Mouse (Mus musculus): ENCODE measurements around the gene Pde5a.

Pde5a gene

GRCm38 (mm10) chr3:122728852-122729600 is at the start of gene Pde5a:
Gene Pde5a, plus strand, starts transcription at chr3:122728947.
- peak; percentile 77 to 83 for DNase-seq (ENCODE audit: low spot score in 2 of 2)

- DNase-seq (ENCODE audit: low spot score in 2 of 2) = no peak
Measured at GRCm38 (mm10) chr3:122680851-122681250, 47.9 kb upstream of the Pde5a start.

- DNase-seq (ENCODE audit: low spot score in 2 of 2) = no peak
Measured at GRCm38 (mm10) chr3:122682352-122682751, 46.4 kb upstream of the Pde5a start.

- DNase-seq (ENCODE audit: low spot score in 2 of 2) = no peak
Measured at GRCm38 (mm10) chr3:122684832-122685231, 43.9 kb upstream of the Pde5a start.

DNA sequence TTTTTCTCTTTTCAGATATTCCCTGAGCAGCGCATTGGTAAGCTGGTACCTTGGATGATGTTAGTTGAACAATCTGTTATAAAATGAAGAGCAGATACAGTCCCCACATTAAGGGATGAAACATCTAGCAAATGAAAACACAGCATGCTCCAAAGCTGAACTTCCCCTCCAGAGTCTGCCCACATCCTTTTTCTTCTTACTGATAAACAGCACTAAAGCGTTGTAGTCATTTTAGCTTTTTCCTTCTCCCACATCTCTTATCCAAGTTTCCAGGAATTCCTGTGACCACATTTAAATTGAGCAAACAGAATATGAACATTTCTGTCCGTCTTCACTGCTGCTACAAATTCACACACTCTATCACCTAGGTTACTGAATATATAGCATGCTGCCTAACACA is 35.7 kb upstream of the Pde5a start:
- no peak for DNase-seq (ENCODE audit: low spot score in 2 of 2)

- no peak for DNase-seq (ENCODE audit: low spot score in 2 of 2)
Measured at GRCm38 (mm10) chr3:122695870-122696269, 32.9 kb upstream of the Pde5a start.

DNA sequence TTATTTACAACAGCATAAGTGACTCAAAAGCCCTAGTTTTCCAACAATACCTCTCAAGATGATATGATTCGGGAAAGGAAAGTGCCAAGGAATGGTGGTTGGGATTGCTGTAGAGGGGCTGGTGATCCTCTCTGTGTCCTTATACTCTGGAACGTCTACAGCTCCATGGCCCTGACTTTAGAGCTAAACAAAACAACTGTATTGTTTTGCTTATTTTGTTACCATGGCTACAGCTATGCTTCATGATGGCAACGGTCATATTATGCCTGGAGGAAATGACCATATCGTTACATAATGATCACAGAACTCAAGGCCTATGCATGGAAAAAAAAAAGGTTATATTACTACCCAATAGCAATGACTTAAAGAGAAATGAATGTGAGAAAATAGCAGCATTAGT is 32.1 kb upstream of the Pde5a start:
- DNase-seq (ENCODE audit: low spot score in 2 of 2) = no peak

DNA sequence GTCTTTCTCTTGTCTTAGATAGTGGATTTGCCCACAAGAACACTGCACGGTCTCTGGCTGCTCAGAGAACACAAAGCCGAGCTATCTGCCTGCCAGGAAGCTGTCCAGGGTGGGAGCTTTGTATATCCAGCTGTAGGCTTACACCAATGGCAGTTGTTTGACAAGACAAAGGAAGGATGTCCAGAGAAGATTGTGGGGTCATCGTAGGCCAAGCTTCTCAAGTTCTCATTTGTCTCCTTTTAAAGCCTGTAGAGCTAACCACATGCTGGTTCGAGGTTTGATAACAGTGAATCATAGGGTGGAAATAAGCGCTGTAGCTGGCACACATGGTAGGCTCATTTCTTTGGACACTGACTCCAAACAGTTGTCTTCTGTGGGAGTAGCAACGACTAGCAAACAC is 24.5 kb upstream of the Pde5a start:
- no peak for DNase-seq (ENCODE audit: low spot score in 2 of 2)

DNA sequence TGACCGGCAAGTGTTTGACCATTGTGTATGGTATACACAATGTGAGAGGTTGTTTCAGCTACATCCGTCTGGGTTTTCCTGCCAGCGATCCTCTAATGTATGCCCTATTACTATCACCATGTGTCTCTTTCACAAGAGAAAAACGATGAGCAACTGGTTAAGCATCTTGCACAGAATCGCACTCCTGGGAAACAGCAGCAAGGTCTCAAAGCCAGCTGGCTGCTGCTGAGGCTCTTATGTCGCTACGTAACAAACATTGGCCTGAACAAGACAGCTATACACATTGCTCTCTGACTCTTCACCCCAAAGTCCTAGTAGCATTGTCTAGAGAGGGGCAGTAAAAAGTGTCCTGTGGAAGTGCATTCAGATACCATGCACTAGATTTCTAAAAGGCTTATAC is 23.5 kb upstream of the Pde5a start:
- no peak for DNase-seq (ENCODE audit: low spot score in 2 of 2)

DNA sequence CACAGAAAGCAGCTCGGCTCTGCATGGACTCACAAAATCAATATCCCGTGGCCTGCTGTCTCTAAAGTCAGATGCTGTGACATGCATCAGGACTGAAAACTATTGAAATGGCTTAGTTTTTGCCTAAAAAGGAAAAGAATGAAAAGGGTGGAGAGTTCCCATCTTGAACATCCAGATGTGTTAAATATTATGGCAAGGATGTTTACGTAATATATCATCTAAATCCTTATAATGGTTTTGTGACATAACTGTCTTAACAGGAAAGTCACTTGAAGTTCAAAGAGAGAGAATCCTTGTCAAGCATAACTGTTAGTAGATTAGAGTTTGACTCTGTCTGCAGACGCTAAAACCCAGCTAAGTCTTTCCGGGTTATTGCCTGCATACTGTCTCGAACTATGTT is 20.3 kb upstream of the Pde5a start:
- no peak for DNase-seq (ENCODE audit: low spot score in 2 of 2)

DNA sequence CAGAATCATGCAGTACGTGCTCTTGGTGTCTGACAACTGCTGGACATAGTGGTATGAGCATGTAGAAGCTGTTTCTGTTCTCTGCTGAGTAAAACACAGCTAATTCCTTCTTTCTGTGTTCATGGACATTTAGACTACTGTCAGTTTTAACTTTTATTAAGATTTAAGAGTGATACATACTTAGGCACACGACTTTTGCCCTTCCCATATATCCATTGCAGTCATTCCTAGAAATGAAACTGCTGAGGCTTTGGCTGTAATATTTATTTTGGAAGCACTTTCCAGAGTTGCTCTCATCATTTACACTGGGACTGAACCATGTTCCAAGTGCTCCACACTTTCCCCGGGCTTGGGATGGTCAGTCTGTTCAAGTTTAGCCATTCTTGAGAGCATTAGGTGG is 18.6 kb upstream of the Pde5a start:
- DNase-seq (ENCODE audit: low spot score in 2 of 2) = no peak

GRCm38 (mm10) chr3:122718631-122719030 is 10.1 kb upstream of the Pde5a start:
- DNase-seq (ENCODE audit: low spot score in 2 of 2) = no peak

DNA sequence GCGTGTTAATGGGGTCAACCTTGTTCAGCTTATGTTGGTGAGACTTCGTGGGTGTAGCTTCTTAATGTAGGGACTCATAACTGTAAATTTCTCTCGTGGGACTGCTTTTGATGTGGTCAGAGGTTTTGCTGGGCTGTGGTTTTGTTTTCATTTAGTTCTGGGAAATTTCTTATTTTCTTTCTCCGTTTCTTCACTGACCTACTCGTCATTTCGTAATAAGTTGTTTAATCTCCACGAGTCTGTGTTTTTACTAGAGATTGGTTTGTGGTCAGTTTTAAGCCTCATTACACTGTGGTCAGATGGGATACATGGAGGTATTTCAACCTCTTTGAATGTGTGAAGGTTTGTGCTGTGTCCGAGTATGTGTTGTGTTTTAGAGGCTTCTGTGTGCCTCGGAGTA is 7.2 kb upstream of the Pde5a start:
- DNase-seq (ENCODE audit: low spot score in 2 of 2) = no peak

GRCm38 (mm10) chr3:122729601-122729959 is 833 bp downstream of the Pde5a start:
- peak; percentile 29 to 32 for DNase-seq (ENCODE audit: low spot score in 2 of 2)

DNA sequence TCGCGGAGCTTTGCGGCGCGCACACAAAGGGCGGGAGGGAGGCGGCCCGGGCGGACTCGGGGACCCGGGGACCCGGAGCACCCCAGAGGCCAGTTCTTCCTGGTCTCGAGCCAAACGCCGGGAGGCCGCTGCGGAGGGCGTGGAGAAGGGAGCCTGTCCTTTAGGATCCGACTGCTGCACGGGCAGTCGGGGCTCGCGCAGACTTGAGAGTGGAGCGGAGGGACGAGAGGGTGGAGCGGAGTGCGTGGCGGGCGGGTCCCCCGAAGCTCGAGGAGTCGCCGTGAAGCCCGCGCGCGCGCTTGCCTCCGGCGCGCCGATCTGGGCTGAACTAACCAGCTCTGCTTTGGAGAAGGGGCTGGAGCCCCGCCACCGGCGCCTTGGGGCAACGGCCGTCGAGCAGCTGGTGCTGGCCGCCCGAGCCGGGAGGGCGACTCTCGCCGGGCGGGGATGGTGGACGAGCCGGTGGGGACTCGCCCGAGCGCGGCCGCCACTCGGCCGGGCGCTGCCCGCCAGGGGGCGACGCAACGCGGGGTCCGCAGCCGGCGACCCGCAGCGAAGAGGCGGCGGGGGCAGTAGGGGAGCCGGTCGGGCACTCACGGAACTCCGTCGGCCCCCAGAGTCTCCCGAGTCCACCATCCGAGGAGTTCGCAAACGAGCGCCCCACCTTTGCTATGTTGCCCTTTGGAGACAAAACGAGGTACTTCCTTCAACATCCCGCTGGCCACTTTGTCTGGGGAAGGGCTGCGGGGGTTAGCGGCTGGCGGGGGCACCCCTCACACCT is 1.4 kb downstream of the Pde5a start:
- DNase-seq (ENCODE audit: low spot score in 2 of 2) = peak; percentile 43 to 50

GRCm38 (mm10) chr3:122730741-122731235 is 2.0 kb downstream of the Pde5a start:
- no peak for DNase-seq (ENCODE audit: low spot score in 2 of 2)

DNA sequence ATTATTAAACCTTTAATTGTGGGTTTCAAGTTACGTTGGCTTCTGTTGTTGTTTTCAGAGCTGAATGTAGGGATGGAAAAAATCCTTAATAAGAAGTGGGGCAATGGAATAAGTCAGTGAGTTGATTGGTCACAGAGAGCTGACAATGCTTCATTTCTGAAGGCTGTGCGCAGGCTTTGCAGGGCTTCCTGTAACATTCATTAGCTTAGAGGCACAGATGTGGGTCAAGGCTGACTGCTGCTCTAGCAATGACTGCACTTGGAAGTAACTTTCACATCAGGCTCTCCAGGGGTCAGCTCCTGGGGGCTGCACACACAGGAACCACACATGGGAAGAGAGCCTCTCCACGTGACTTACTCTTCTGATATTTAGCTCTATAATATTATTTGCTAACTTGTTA is 5.1 kb downstream of the Pde5a start:
- DNase-seq (ENCODE audit: low spot score in 2 of 2) = no peak

- DNase-seq (ENCODE audit: low spot score in 2 of 2) = no peak
Measured at GRCm38 (mm10) chr3:122734329-122734728, 5.6 kb downstream of the Pde5a start.

GRCm38 (mm10) chr3:122739460-122739859 is 10.7 kb downstream of the Pde5a start:
- DNase-seq (ENCODE audit: low spot score in 2 of 2) = no peak

DNA sequence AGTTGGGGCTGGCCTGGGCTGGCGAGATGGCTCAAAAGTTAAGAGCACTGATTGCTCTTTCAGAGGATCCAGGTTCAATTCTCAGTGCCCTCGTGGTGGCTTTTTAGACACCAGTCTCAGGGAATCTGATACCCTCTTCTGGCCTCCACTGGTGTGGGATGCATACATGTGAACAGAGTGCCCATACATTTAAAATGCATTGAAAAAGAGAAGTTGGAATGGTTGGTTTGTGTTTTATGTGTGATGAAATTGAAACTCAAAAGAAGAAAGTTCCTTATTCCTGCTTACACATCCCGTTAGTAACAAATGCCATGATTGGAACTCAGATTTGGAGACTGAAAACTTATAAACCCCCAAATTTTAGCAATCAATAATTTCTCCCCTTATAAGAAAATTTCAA is 15.5 kb downstream of the Pde5a start:
- no peak for DNase-seq (ENCODE audit: low spot score in 2 of 2)

DNA sequence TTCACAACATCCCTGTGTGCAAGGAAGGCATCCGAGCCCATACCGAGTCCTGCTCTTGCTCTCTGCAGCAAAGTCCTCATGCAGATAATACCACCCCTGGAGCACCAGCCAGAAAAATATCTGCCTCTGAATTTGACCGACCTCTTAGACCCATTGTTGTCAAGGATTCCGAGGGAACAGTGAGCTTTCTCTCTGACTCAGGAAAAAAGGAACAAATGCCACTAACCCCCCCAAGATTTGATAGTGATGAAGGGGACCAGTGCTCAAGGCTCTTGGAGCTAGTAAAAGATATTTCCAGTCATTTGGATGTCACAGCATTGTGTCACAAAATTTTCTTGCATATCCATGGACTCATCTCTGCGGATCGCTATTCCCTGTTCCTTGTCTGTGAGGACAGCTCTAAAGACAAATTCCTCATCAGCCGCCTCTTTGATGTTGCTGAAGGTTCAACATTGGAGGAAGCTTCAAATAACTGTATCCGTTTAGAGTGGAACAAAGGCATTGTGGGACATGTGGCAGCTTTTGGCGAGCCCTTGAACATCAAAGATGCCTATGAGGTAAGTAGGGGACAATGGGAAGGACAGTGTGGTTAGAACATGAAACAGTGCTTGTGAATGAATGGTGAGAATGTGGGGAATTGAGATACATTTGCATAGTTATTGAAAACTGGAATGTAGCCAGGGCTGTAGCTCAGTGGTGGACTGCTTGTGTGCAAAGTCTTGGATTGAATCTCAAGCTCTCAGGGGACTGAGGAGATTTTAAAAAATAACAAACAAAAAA is 19.4 kb downstream of the Pde5a start:
- DNase-seq (ENCODE audit: low spot score in 2 of 2) = no peak

- DNase-seq (ENCODE audit: low spot score in 2 of 2) = no peak
Measured at GRCm38 (mm10) chr3:122763240-122763761, 34.6 kb downstream of the Pde5a start.

All from thymus, postnatal 10 days (tissue).